Mouse (Mus musculus) erythroblast, adult 5-6 weeks (primary cell): ENCODE results near the gene Mat2a. TPM values are rescaled to one million over a fixed set of nuclear protein-coding genes. Genes with fewer than 3 reads are reported as not detected.
"Not testable (repeated sequence)": the region's sequence is repeated elsewhere in the genome, so short reads cannot be mapped to it uniquely, and the experiment has no call there.

ENCODE experiments used
- ATAC-seq: replicated peaks from 2 replicates; pipeline ENCODE4 v1.8.0; 2016; ENCODE audit warnings: moderate number of reproducible peaks, mild to moderate bottlenecking, moderate TSS enrichment, inconsistent platforms; ENCODE audit not compliant: poor library complexity, low FRiP score, severe bottlenecking
- total RNA-seq, 2 experiments: library from RNA; stranded (forward) in 1 of 2; stranded (reverse) in 1 of 2; fragments of 150-400 nt in 1 of 2; fragments of 200-764, 138-1000 nt in 1 of 2; gene quantifications; 2 replicates each; pipeline versions ENCODE4 v1.2.3 to v1.2.4; 2015 to 2017; ENCODE audit warnings: low replicate concordance in 2 of 2

Mat2a gene
- total RNA-seq (2015; ENCODE audit: low replicate concordance): 77.8 and 93.8 TPM in 2 replicates
- 44.9 and 67.3 TPM in 2 replicates for total RNA-seq (2017; ENCODE audit: low replicate concordance)

DNA sequence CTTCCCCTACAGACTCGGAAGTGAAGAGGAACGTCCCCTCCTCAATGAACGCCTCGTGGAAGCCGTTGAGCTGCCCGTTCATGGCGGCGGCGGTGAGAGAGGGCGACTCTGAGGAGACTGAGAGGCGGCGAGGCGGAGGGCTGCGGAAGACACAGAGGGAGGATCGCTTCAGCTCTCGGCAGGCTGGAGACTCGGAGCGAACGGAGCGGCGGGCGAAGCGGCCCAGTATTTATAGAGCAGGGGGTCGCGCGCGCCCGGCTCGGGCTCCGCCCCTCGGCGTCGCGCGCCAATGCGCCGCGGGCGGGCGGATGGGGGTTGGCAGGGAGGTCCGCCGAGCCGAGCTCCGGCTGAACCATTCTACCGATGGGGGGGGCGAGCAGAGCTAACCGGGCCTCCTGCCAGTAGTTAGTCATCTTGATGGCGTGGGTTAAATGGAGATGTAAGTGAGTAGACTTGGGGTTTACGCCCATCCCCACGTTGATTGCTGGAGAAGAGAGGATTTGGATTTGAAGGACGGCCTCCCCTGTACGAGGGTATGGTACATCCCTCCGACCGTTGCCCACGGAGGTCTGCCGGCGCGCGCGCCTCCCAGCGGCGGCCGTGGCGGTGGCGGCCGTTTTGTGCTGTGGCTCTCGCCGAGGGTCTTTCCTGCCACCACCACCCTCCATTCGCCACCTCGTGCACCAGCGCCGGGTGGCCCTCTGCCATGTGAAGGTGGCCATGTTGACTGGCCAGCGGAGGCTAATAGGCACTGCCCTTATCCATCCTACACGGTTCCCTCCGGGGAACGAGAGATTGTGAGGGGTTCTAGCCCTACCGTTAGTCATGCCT lies at the start of gene Mat2a:
Gene Mat2a, minus strand, starts transcription at position 204 of the 831 bp plus-strand sequence.
- ATAC-seq: peak; percentile 82

DNA sequence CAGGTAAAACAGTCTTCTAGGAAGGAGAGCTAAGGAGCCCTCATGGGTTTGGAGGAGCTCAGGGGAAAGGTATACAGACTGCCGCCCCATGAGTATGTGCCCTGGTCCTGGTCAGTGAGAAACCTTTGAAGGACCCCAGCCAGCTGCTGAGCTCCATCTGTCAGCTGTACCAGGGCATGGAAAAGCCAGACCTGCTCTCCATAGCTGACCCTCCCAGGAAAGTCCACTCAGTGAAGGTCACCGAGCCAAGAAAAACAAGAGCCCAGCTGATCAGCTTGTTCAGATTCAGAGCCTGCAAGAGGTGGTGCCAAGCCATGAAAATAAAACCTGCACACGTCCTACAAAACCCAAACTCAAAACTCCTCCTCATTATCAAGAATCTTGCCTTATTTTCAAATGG lies 49.5 kb upstream of the Mat2a start:
- ATAC-seq: no peak

DNA sequence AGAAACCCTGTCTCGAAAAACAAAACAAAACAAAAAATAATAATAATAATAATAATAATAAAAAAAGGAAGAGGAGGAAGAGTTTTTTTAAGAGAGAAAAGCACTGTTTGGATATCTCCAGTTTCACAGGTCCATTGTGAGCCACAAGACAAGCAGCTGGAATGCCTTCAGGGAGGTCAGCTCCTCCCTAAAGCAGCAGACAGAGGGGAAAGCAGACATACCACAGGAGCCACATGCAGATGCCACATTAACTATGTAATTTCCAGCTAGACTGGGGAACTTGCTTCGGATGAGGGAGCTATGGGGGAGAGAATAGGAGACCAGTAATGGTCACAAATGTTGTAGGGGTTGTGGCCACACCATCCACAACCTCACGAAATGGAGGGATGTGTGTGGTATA lies 47.9 kb upstream of the Mat2a start:
- no peak for ATAC-seq

DNA sequence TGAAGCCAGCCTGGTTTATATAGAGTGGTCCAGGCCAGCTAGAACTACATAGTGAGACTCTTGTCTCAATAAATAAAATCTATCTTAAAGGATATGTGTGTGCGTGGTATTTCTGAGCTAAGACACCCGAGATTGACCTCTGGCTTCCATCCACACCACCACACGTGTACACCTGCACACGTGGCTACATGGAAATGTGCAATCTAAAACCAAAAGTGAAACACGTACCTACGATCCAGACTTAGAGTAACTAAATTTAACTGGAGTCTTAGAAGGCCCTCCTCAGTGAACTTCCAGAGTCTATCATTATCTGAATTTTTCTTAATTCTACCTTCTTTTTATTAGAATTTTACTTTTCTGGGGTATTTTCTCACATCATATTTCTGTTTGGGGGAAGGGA lies 46.9 kb upstream of the Mat2a start:
- no peak for ATAC-seq

DNA sequence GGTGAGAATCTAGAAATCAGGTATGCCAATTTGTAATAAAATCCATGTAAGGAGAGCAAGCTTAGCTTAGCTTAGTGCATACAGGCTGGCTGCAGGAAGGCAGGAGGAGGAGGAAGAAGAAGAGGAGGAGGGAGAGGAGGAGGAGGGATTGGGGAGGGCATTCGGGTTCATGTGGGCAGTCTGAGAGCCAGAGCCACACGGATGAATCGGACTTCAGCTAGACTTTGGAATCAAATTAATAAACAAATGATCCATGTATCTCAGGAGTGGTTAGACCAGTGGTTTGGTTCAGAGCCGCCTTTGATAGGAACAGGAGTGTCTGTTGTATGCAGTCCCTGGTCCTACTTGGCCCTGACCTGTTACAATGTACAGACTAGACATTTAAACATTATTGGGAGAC lies 45.5 kb upstream of the Mat2a start:
- no peak for ATAC-seq

DNA sequence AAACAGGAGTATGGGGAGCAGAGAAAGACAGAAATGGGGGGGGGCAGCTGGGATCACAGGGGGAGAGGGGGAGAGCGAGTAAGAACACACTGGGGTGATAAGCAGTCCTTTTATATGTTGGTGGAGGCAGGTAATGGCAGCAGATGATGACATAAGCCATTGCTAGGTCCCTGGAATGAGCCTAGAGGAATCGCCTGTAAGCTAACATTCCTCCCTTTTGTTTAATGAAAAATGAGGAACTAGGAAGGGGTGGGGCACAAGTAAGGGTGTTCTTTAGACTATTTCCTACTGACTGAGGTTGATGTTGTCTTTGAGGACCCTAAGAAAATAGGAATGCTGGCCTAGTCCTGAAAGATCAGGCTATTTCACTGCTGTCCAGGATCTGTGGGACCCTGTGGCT lies 42.8 kb upstream of the Mat2a start:
- ATAC-seq: no peak

DNA sequence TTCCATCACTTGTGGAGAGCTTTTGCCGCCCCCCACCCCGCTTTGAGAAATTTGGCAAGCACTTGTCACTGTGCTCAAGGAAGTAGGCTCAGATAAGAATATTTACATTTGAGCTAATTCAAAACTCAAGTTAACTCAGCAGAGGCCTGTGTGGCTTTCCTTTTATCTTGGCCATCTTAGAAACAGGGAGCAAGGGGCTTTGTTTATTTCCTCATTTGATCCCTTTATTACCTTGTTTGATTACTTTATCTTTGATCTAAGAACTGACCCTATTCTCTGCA lies 41.0 kb upstream of the Mat2a start:
- no peak for ATAC-seq

DNA sequence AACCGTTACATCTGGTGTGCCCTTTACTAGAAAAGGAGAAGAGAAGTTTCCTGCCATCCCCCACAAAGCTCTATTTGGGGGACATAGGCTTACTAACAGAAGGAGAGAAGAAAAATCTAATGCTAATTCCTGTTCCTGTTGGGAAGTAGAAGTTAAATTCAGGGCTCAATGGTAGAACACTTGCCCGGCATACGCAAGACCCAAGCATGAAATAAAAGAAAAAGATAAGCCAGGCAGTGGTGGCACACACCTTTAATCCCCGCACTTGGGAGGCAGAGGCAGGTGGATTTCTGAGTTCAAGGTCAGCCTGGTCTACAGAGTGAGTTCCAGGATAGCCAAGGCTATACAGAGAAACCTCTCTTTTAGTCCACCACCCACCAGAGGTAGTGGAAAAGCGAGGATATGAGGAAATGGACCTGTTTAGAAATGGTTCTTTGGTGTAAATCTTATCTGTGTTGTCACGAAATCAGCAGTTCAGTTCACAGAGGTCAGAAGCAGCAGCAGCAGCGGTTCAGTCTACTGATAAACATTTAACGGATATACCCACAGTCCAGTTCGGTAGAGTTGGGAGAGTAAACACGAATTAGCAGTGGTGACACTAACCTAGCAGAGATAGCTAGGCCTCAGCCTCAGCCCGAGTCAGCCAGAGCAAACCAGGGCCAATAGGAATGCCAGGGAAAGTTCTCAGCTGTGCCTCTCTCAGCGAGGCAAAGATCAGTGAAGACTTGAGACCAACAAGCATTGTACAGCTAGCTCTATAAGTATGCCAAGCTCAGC lies 40.5 kb upstream of the Mat2a start:
- ATAC-seq: no peak

DNA sequence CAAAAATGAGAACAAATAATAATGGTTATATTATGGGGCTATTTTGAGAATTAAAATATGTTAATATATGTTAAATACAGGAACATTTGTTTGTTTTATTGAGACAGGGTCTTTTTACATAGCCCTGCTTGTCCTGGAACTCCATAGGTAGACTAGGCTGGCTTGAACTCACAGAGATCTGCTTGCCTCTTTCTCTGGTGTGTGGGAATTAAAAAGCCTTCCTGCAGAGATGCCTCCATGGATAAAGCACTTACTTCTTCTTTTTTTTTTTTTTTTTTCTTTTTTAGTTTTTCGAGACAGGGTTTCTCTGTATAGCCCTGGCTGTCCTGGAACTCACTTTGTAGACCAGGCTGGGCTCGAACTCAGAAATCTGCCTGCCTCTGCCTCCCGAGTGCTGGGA lies 39.3 kb upstream of the Mat2a start:
- not testable (repeated sequence) for ATAC-seq

DNA sequence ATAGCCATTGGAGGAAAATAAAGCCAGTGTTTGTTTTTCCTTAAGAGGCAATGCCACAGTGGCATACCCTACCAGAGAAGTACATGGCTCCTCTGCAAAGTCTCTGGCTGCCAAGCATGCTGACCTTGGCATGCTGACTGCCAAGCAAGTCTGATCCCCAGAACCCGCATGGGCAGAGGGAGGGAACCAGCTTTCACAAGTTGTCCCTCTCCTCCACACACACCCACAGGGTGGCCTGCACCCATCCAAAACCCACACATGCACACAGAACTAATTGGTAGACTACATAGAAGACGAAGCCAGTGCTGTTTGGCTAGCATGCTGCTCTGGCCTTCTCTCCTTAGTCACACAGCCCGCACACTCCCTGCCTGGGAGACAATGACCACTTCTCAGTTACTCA lies 38.3 kb upstream of the Mat2a start:
- 0 out of 2 replicates have a peak, but pooled peaks have one; percentile 25 for ATAC-seq

DNA sequence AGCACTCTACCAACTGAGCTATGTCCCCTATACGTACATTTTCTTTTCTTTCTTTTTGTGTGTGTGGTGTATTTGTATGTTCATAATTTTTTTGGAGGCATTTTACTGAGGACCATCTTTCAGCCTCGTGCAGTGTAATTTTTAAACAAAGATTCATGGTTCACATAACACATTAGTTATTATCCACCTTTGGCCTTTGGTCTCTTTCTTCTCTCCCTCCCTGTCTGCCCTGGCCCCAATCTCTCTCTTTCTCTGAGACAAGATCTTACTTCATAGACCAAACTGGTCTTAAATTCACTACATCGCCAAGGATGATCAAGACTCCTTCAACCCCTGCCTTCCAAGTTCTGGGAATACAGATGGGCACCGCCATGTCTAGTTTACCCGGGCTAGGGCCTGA lies 37.5 kb upstream of the Mat2a start:
- no peak for ATAC-seq

DNA sequence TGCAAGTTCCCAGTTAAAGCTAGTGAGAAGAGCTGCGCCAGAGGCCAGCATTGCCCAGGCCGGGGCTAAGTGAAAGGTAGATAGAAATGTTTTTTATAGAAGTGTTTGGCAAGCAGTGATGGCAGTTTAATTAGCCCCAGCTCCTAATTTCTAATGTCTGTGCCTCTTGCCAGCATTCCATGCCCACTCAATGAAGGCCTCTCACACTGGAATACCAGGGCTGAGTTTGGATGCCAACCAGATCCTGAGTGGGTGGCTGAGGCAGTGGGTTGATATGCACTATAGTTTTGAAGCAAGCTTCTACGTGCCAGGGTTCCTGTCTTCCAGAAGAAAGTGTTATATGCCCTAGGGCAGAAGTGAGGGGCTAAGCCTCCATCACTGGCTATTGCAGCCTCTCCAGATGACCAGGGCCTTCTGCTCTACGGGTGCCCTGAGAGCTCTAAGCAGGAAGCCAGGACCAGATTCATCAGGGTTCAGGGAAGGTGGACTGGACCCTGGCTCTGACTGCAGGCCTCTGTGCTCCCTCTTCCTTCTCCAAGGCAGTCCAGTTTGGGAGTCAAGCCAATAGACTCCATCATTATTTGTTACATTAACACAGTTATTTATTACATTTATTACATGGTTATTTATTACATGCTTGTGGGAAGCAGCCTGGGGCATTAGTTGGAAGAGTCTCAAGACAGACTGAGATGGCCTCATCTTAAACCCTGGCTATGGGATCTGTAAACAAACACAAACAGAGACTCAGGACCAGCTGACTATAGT lies 36.0 kb upstream of the Mat2a start:
- ATAC-seq: 0 out of 2 replicates have a peak, but pooled peaks have one; percentile 34

DNA sequence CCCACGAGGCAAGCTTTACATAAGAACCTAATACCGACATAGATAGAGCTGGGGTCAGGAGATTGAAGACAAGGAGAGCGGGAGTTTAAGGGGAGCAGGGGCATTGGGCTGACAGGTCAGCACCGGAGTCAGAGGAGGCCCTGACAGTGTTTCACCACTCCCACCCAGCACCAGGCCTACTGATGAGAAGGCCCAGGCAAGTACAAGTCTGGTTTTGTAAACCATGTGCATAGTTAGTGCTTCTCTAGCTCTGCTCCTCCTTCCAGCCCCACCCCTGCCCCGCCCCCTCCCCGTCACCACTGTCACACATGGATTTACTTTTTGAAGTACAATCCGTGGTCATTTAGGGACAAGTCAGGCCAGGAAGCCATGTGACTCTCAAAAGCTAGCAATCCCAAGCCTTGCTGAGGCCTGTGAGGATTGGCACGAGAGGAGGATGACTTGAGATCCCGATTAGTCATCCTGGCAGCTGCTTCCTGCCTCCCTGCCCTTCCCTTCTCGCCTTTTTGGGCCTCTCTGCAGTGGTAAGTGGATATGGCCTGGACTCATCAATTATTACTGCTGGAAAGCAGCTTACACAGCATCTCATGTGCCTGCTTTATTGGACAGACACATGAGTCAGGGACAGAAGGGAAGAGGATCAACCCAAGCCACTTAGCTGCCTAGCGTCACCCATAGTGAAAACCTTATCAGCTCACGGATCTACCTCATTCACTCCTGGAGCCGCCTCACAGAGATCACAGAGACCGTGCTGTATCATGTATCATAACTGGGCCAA lies 34.1 kb upstream of the Mat2a start:
- no peak for ATAC-seq

DNA sequence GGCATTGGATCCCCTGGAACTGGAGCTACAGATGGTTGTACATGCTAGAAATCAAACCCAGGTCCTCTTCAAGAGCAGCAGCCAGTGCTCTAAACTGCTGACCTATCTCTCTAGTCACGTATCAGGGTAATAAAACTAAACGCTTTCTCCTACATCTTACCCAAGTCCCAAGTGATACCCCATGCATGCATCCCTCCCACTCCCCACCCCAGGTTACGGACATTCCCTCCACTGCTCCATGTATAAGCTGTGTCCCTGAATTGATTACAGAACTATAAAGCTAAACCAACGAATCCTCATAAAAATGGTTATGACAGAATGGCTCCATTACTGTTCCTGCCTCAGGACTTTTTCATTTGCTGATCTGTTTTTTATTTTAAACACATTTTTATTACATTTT lies 26.8 kb upstream of the Mat2a start:
- no peak for ATAC-seq

DNA sequence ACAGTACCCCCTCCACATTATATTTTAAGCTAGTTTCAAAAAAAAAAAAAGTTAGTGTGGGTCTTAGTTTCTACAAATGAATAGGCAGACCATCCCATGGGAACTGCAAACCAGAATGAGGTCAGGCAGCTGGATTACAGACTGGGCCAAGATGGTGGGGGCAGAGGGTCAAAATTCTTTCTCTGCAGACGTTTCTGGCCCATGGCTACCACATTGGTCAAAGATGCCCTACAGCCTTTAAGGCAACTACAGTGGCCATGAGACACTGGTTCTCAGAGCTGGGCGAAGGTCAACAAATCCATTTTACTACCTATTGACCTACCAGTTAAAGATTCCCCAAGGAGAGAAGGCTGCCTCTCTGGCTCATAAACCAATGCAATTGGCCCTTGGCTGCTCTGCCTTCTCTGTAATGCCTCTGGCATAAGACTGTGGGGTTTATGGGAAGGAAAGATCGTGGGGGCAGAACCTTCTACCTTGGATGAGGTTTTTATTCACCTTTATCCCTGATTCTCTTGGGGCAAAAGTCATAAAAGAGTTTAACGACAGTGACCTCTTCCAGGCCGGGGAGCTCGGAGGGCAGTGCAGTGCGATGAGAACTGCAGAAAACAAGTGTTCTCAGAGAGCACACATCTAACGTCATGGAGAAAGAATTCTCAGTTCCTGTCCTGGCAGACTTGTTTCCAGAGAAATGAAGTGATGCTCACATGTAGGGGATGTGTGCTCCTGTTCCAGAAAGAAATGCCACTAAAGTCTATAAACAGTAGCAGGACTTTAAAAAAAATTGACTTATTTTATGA lies 26.2 kb upstream of the Mat2a start:
- ATAC-seq: no peak

DNA sequence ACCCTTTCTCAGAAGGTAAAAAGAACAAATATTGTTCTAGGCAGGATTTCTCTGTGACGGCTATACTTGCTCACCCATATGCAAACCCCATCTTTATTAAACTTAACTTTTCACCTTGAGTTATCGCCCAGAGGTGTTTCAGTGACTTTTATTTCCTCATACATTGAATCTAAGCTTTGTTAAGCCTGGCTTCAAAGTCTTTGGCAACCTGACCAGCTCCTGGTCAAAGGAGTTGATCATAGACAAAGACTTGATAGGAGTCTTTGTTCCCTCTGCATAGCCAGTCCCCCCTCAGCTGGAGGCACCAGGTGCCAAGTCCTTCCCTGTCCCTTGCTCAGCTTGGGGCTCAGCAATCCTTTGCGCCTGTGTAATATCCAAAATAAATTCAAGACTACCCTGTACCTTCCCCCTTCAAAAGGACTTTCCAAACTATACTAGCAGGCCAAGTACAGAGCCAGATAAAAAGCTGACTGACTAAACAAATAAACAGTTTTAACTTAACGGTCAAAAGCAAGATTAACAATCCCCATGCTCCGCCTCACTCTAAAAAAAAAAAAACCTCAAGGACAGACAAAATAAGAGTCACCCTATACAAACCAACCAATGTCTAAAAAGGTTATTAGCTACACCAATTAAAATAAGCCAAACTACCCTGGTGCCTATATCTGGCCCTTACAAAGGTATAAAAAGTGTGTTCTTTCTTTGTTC lies 23.3 kb upstream of the Mat2a start:
- not testable (repeated sequence) for ATAC-seq

DNA sequence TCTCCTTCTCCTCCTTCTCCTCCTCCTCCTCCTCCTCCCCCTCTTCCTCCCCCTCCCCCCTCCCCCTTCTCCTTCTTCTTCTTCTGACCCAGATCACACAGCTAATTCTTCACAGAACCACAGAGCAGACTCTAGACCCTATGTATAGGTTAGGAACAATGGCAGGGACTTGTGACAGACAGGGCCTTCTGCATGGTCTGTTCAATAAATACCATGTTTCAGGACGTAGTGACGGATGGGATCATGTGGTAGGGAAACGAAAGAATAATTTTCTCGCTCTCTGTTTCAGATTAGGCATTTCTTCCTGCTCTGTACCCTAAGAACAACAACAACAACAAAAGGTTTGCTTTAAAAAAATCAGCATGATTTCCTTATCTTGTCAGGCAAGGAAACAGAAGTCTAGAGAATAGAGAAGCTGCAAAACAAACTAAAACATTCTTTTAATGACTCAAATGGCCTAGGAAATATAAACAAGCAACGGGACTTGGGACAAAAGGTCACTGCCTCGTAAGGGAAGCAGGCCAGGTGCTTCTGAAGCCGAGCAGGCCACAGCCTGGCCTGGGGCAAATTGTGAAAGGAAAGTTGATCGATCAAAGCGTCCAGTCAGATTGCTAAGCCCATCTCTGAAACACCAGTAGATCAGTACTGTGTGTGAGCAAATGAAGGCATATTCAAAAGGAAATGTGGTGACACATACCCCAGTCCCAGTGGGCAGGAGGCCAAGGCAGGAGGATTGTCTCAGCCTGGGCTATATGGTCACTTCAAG lies 20.9 kb upstream of the Mat2a start:
- no peak for ATAC-seq

DNA sequence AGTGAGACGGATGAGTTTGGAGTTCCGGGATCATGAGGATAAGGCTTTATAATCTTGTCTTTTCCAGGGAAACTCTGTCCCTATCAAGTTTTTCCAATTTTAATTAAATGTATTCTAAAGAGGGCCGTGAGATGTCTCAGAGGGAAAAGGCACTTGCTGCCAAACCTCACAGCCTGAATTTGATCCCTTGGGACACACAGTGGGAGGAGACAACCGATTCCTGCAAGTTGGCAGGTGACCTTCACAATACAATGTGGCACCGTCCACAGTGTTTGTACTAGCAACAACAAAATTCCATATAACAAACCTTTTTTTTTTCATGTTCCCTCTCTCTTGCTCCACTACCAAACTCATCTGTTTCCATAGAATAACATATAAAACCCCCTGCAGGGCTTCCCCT lies 19.6 kb upstream of the Mat2a start:
- no peak for ATAC-seq
